Mouse (Mus musculus): Measurements from ENCODE around the gene Frem1. TPM values are rescaled to one million over a fixed set of nuclear protein-coding genes. Genes with fewer than 3 reads are reported as not detected.

The Frem1 gene
- polyA plus RNA-seq, 1 experiment from 2014 or later, result 18.2 TPM

GRCm38 (mm10) chr4:82930079-82930478 is 122.1 kb downstream of the Frem1 start:
- H3K4me2 ChIP-seq (ENCODE audit: low read length), result no peak overlapping the region
- H3K9ac ChIP-seq (ENCODE audit: low read length), result no peak overlapping the region
- peaks cover 6% of the 10 kb centered on the region; the same call in 1 of the 2 replicates for H3K36me3 ChIP-seq (ENCODE audit: control insufficient read depth, insufficient read depth, low read length)
- no peak overlapping the region for H3K27ac ChIP-seq (ENCODE audit: low read depth)
- DNase-seq (ENCODE audit: low spot score) (no peak), ATAC-seq (replicated peaks; ENCODE audit: low FRiP score, low TSS enrichment, low read depth) (no peak)
- H3K4me3 ChIP-seq (ENCODE audit: low read depth, low read length), result no peak overlapping the region
- WGBS, result 82% methylated on average over 5 of the region's 5 CpGs
- no peaks in the 10 kb centered on the region for H3K27me3 ChIP-seq (replicated peaks; ENCODE audit: control insufficient read depth, insufficient read depth, low read length)
- H3K9me3 ChIP-seq (ENCODE audit: control insufficient read depth, low read length), result no peaks in the 10 kb centered on the region
- no peaks in the 10 kb centered on the region for H3K4me1 ChIP-seq (replicated peaks; ENCODE audit: control insufficient read depth, insufficient read depth, low read length)

DNA sequence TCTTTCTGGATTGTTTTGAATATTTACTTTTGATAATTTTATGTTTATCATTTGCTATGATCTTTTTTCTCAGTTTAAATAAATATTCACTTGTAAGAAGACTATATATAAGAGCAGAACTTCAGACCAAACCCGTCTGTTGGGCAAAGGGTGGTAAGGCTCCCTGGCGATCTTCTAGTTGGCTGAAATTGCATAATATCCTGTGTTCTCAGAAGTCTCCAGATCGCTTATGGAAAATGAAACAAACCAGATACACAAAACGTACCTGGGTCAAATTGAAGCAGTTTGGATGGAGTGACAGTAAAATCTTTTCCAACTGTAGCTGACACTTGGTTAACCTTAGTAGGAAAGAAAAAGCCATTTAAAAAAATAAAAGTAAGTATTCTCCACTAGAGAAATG is 130.2 kb downstream of the Frem1 start:
- WGBS, result 48% methylated on average over 4 of the region's 4 CpGs
- H3K9ac ChIP-seq (ENCODE audit: low read length), result no peak overlapping the region
- DNase-seq (ENCODE audit: low spot score), result no peak
- no peak overlapping the region for H3K4me3 ChIP-seq (ENCODE audit: low read depth, low read length)
- H3K9me3 ChIP-seq (ENCODE audit: control insufficient read depth, low read length), result no peaks in the 10 kb centered on the region
- no peak overlapping the region for H3K4me2 ChIP-seq (ENCODE audit: low read length)
- H3K27ac ChIP-seq (ENCODE audit: low read depth), result no peak overlapping the region
- peaks cover 12% of the 10 kb centered on the region; the same call in 1 of the 2 replicates for H3K4me1 ChIP-seq (replicated peaks; ENCODE audit: control insufficient read depth, insufficient read depth, low read length)
- no peaks in the 10 kb centered on the region for H3K27me3 ChIP-seq (replicated peaks; ENCODE audit: control insufficient read depth, insufficient read depth, low read length)
- H3K36me3 ChIP-seq (ENCODE audit: control insufficient read depth, insufficient read depth, low read length), result peaks cover 14% of the 10 kb centered on the region
- no peak for ATAC-seq (replicated peaks; ENCODE audit: low FRiP score, low TSS enrichment, low read depth)

- H3K4me3 ChIP-seq (ENCODE audit: low read depth, low read length), result no peak overlapping the region
- no peak overlapping the region for H3K4me2 ChIP-seq (ENCODE audit: low read length)
- no peak for DNase-seq (ENCODE audit: low spot score)
- H3K4me1 ChIP-seq (replicated peaks; ENCODE audit: control insufficient read depth, insufficient read depth, low read length), result peaks cover 12% of the 10 kb centered on the region; the same call in 1 of the 2 replicates
- no peak for ATAC-seq (replicated peaks; ENCODE audit: low FRiP score, low TSS enrichment, low read depth)
- no peaks in the 10 kb centered on the region for H3K27me3 ChIP-seq (replicated peaks; ENCODE audit: control insufficient read depth, insufficient read depth, low read length)
- H3K9ac ChIP-seq (ENCODE audit: low read length), result no peak overlapping the region
- 0 out of 2 replicates have a peak, but pooled peaks cover 7% of the 10 kb centered on the region for H3K36me3 ChIP-seq (ENCODE audit: control insufficient read depth, insufficient read depth, low read length)
- no peaks in the 10 kb centered on the region for H3K9me3 ChIP-seq (ENCODE audit: control insufficient read depth, low read length)
- no peak overlapping the region for H3K27ac ChIP-seq (ENCODE audit: low read depth)
- 52% methylated on average over 2 of the region's 2 CpGs for WGBS
These were observed 133.5 kb downstream of the Frem1 start for GRCm38 (mm10) chr4:82918625-82919024.

GRCm38 (mm10) chr4:82916678-82917050 is 135.5 kb downstream of the Frem1 start:
- H3K27ac ChIP-seq (ENCODE audit: low read depth), result no peak overlapping the region
- no peak overlapping the region for H3K4me3 ChIP-seq (ENCODE audit: low read depth, low read length)
- no peaks in the 10 kb centered on the region for H3K27me3 ChIP-seq (replicated peaks; ENCODE audit: control insufficient read depth, insufficient read depth, low read length)
- H3K9ac ChIP-seq (ENCODE audit: low read length), result no peak overlapping the region
- DNase-seq (ENCODE audit: low spot score) (no peak), ATAC-seq (replicated peaks; ENCODE audit: low FRiP score, low TSS enrichment, low read depth) (no peak)
- peaks cover 20% of the 10 kb centered on the region for H3K36me3 ChIP-seq (ENCODE audit: control insufficient read depth, insufficient read depth, low read length)
- H3K4me2 ChIP-seq (ENCODE audit: low read length), result no peak overlapping the region
- WGBS, result 66% methylated on average over 5 of the region's 5 CpGs
- H3K4me1 ChIP-seq (replicated peaks; ENCODE audit: control insufficient read depth, insufficient read depth, low read length), result peaks cover 12% of the 10 kb centered on the region; the same call in 1 of the 2 replicates
- no peaks in the 10 kb centered on the region for H3K9me3 ChIP-seq (ENCODE audit: control insufficient read depth, low read length)

- H3K4me3 ChIP-seq (ENCODE audit: low read depth, low read length), result no peak overlapping the region
- no peak for ATAC-seq (replicated peaks; ENCODE audit: low FRiP score, low TSS enrichment, low read depth)
- H3K27ac ChIP-seq (ENCODE audit: low read depth), result no peak overlapping the region
- peaks cover 12% of the 10 kb centered on the region; the same call in 1 of the 2 replicates for H3K4me1 ChIP-seq (replicated peaks; ENCODE audit: control insufficient read depth, insufficient read depth, low read length)
- no peak for DNase-seq (ENCODE audit: low spot score)
- H3K9ac ChIP-seq (ENCODE audit: low read length), result no peak overlapping the region
- no peak overlapping the region for H3K4me2 ChIP-seq (ENCODE audit: low read length)
- H3K36me3 ChIP-seq (ENCODE audit: control insufficient read depth, insufficient read depth, low read length), result peaks cover 20% of the 10 kb centered on the region
- WGBS, result 60% methylated on average over 14 of the region's 14 CpGs
- no peaks in the 10 kb centered on the region for H3K9me3 ChIP-seq (ENCODE audit: control insufficient read depth, low read length)
- H3K27me3 ChIP-seq (replicated peaks; ENCODE audit: control insufficient read depth, insufficient read depth, low read length), result no peaks in the 10 kb centered on the region
These were observed 136.0 kb downstream of the Frem1 start for GRCm38 (mm10) chr4:82916003-82916677.

DNA sequence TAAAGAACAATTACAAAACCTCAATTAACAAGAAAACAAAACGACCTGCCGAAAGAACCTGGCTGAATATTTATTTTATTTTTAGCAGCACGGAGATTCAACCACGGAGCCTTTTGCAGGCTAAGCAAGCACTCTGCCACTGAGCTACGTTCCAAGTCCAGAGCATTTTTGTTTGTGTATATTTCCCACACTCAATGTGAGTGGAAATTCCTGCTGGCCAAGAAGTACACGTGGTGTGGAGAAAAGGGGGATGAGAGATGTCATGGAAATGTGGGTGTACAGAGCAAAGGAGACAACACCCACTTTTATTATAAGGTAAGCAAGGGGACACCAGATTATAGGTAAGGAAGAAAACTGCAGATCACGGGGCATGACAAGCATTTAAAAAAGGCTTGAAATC is 136.6 kb downstream of the Frem1 start:
- ATAC-seq (replicated peaks; ENCODE audit: low FRiP score, low TSS enrichment, low read depth) (no peak), DNase-seq (ENCODE audit: low spot score) (no peak)
- Histone ChIP-seq H3K4me2 (ENCODE audit: low read length) (no peak overlapping the region), H3K4me3 (ENCODE audit: low read depth, low read length) (no peak overlapping the region), H3K27me3 (replicated peaks; ENCODE audit: control insufficient read depth, insufficient read depth, low read length) (no peaks in the 10 kb centered on the region), H3K4me1 (replicated peaks; ENCODE audit: control insufficient read depth, insufficient read depth, low read length) (peaks cover 8% of the 10 kb centered on the region; the same call in 1 of the 2 replicates), H3K27ac (ENCODE audit: low read depth) (no peak overlapping the region), H3K36me3 (ENCODE audit: control insufficient read depth, insufficient read depth, low read length) (peaks cover 25% of the 10 kb centered on the region), H3K9me3 (ENCODE audit: control insufficient read depth, low read length) (no peaks in the 10 kb centered on the region), H3K9ac (ENCODE audit: low read length) (no peak overlapping the region)
- WGBS, result 44% methylated on average over 7 of the region's 7 CpGs

DNA sequence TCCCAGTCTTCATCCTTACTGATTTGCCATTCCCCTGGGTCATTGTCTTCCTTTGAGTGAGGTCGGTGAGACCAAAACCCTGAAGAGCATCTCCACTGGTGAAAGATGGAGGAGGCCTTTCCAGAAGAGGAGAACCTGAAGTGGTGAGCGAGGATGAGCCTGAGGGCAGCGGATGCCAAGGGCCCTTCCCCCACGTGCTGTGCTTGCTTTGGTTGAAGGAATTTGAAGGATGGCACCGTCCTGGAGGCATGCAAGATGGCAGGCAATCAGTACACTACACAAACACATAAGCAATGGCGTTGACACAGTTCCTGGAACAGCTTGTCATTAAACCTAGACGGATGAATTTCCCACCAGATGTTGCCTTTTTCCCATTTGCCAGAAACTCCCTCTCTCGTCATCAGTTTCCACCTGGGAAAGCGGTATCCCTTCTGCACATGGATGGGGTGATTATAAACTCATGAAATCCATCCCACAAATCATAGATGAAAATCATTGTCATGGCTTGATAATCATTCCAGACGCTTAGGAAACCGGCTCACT is 137.5 kb downstream of the Frem1 start:
- Histone ChIP-seq H3K27ac (ENCODE audit: low read depth) (no peak overlapping the region), H3K36me3 (ENCODE audit: control insufficient read depth, insufficient read depth, low read length) (peaks cover 26% of the 10 kb centered on the region), H3K4me3 (ENCODE audit: low read depth, low read length) (no peak overlapping the region), H3K27me3 (replicated peaks; ENCODE audit: control insufficient read depth, insufficient read depth, low read length) (no peaks in the 10 kb centered on the region), H3K9ac (ENCODE audit: low read length) (no peak overlapping the region), H3K4me2 (ENCODE audit: low read length) (no peak overlapping the region), H3K9me3 (ENCODE audit: control insufficient read depth, low read length) (no peaks in the 10 kb centered on the region), H3K4me1 (replicated peaks; ENCODE audit: control insufficient read depth, insufficient read depth, low read length) (no peaks in the 10 kb centered on the region; the same call in 1 of the 2 replicates)
- ATAC-seq (replicated peaks; ENCODE audit: low FRiP score, low TSS enrichment, low read depth) (no peak), DNase-seq (ENCODE audit: low spot score) (no peak)
- WGBS, result 83% methylated on average over 11 of the region's 11 CpGs

- no peak for ATAC-seq (replicated peaks; ENCODE audit: low FRiP score, low TSS enrichment, low read depth)
These were observed 156.9 kb downstream of the Frem1 start for GRCm38 (mm10) chr4:82895227-82895626.

GRCm38 (mm10) chr4:82892247-82892646 is 159.9 kb downstream of the Frem1 start:
- 86% methylated on average over 5 of the region's 5 CpGs for WGBS
- no peak overlapping the region for H3K27ac ChIP-seq (ENCODE audit: low read depth)
- no peak for ATAC-seq (replicated peaks; ENCODE audit: low FRiP score, low TSS enrichment, low read depth)

More at GRCm38 (mm10) chr4:82895227-82895626, 156.9 kb downstream of the Frem1 start:
- Histone ChIP-seq H3K27me3 (replicated peaks; ENCODE audit: control insufficient read depth, insufficient read depth, low read length) (no peaks in the 10 kb centered on the region), H3K4me2 (ENCODE audit: low read length) (no peak overlapping the region), H3K36me3 (ENCODE audit: control insufficient read depth, insufficient read depth, low read length) (peaks cover under 1% of the 10 kb centered on the region; the same call in 1 of the 2 replicates), H3K9me3 (ENCODE audit: control insufficient read depth, low read length) (no peaks in the 10 kb centered on the region), H3K4me1 (replicated peaks; ENCODE audit: control insufficient read depth, insufficient read depth, low read length) (no peaks in the 10 kb centered on the region), H3K9ac (ENCODE audit: low read length) (no peak overlapping the region), H3K4me3 (ENCODE audit: low read depth, low read length) (no peak overlapping the region), H3K27ac (ENCODE audit: low read depth) (no peak overlapping the region)
- 51% methylated on average over 10 of the region's 10 CpGs for WGBS
- no peak for DNase-seq (ENCODE audit: low spot score)

More at GRCm38 (mm10) chr4:82892247-82892646, 159.9 kb downstream of the Frem1 start:
- Histone ChIP-seq H3K36me3 (ENCODE audit: control insufficient read depth, insufficient read depth, low read length) (no peaks in the 10 kb centered on the region), H3K9me3 (ENCODE audit: control insufficient read depth, low read length) (no peaks in the 10 kb centered on the region), H3K4me2 (ENCODE audit: low read length) (no peak overlapping the region), H3K4me1 (replicated peaks; ENCODE audit: control insufficient read depth, insufficient read depth, low read length) (no peaks in the 10 kb centered on the region), H3K27me3 (replicated peaks; ENCODE audit: control insufficient read depth, insufficient read depth, low read length) (no peaks in the 10 kb centered on the region), H3K9ac (ENCODE audit: low read length) (no peak overlapping the region), H3K4me3 (ENCODE audit: low read depth, low read length) (no peak overlapping the region)
- DNase-seq (ENCODE audit: low spot score), result no peak

Data from intestine, embryonic 14.5 days (tissue).